Mouse (Mus musculus) bone marrow macrophage, adult 2 months (primary cell): Measurements from ENCODE around the gene Pnrc1. TPM values are rescaled to one million over a fixed set of nuclear protein-coding genes. Genes with fewer than 3 reads are reported as not detected.

Experiments
- H3K27ac ChIP-seq: 2 replicates; pipeline ENCODE4 v1.5.1; 2012; ENCODE audit warnings: low read depth, low read length; ENCODE audit not compliant: insufficient read depth
- H3K4me1 ChIP-seq: 2 replicates; pipeline ENCODE4 v1.6.1; 2012; ENCODE audit warnings: low read length; ENCODE audit not compliant: control insufficient read depth, insufficient read depth
- H3K4me3 ChIP-seq: 2 replicates; pipeline ENCODE4 v1.5.1; 2012; ENCODE audit warnings: mild to moderate bottlenecking, low read length, moderate library complexity; ENCODE audit not compliant: insufficient read depth
- CTCF ChIP-seq: IDR thresholded peaks from 2 replicates; pipeline ENCODE4 v1.5.1; 2012; ENCODE audit warnings: low read depth, mild to moderate bottlenecking, low read length, moderate library complexity
- POLR2A ChIP-seq: IDR thresholded peaks from 2 replicates; pipeline ENCODE4 v1.6.1; 2012; ENCODE audit warnings: mild to moderate bottlenecking, low read depth, low read length, borderline replicate concordance
- polyA plus RNA-seq: library from polyadenylated mRNA; stranded (reverse); fragments of >200 nt; gene quantifications from 2 replicates; pipeline ENCODE4 v1.2.4, GENCODE M21; 2012; ENCODE audit not compliant: missing spikeins, insufficient read depth, insufficient read length

Gene Pnrc1
- polyA plus RNA-seq, 1 experiment: 138 TPM

- Histone ChIP-seq H3K4me3 (no peak overlapping the region), H3K4me1 (no peaks in the 10 kb centered on the region), H3K27ac (no peak overlapping the region)
- TF ChIP-seq CTCF (no peak), POLR2A (no peak)
These were observed 68.1 kb downstream of the Pnrc1 start for GRCm38 (mm10) chr4:33221847-33222246.

DNA sequence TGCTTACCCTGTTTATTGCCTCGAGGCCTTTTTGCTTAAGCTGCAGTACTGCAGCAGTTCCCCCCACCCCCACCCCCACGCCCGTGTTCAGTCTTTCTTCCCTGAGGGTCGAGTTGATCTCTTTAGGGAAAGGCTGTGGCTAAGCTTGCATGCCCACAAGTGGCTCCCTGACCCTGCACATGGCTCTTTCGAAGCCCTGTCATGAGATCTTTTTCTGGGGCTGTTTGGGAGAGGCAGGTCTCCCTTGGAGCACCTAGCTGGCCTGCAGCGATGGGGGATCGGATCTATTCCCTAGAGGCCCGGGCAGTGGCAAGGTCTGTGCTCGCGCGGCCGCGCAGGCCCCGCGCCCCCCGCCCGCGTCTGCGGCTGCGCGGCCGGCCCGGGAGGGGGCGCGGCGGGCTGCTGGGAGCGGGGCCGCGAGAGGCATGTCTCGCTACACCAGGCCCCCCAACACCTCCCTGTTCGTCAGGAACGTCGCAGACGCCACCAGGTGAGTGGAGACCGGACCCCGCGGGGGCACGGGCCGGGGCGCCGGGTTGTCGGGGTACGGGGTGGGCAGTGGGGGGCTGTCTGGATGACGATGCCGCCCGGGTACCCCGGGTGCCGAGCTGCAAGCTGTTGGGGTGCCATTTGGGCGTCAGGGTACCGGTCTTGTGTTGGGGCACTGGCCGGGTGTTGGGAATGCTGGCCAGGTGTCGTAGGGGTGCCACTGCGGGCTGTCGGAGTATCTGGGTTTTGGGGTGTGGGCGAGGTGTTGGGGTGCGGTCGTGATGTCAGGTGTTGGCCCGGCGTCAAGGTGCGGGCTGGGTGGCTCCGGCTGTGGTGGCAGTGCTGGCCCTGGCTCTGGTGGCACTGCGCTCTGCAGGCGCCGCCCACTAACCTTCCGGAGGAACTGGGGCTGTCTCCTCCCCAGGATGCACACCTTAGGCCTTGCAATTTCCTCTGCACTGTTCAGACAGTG, 80.8 kb downstream of the Pnrc1 start, which contains the start of gene Srsf12:
Srsf12 (plus strand) TSS at position 111 of the 961 bp plus-strand sequence.
- H3K27ac ChIP-seq: no peak within 1 kb of the TSS
- TF ChIP-seq POLR2A (no peak), CTCF (no peak)
- no peaks in the 10 kb centered on the region for H3K4me1 ChIP-seq
- H3K4me3 ChIP-seq: peak within 1 kb of the TSS; percentile 27

DNA sequence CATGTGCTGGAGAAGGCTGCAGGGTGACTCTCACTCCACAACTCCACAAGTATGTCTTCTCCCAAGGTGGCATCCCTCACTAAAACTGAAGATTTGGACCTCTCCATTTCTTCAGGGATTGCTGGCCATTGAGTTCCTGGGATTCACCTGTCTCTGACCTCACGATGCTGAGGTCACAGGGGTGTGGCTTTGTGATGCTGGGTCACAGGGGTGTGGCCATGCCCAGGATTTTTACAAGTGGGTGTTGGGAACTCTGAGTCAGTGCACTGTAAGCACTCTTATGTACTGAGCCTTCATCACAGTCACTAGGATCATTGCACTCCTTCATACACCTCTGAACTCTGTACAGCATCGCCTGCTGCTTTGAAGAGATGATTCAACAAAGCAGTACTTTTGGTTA, 82.4 kb downstream of the Pnrc1 start:
- Histone ChIP-seq H3K4me1 (no peaks in the 10 kb centered on the region), H3K4me3 (no peak overlapping the region), H3K27ac (no peak overlapping the region)
- TF ChIP-seq POLR2A: no peak
- no peak for TF ChIP-seq CTCF

DNA sequence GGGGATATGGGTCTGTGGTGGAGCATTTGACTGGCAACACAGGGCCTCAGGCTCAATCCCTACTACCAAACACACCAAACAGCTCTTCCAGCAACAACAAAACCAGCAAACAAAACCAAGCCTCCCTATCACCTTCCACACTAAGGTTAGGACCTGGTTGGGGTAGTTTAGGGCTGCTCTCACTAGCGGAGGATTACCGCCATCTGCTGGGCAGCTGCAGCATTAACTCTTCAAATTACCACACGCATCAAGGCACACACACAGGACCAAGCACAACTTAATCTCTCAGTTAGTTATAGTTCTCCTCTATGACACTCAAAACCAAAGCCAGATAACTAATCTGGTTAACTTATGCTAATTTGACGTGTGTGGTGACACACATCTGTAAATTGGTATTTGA, 85.3 kb downstream of the Pnrc1 start:
- TF ChIP-seq CTCF (peak; percentile 82), POLR2A (no peak)
- Histone ChIP-seq H3K27ac (no peak overlapping the region), H3K4me3 (no peak overlapping the region), H3K4me1 (no peaks in the 10 kb centered on the region)

- no peak overlapping the region for H3K4me3 ChIP-seq
- no peak for TF ChIP-seq POLR2A
- no peak for TF ChIP-seq CTCF
- H3K27ac ChIP-seq: no peak overlapping the region
- H3K4me1 ChIP-seq: peaks cover 4% of the 10 kb centered on the region; the same call in 1 of the 2 replicates
These were observed 91.8 kb downstream of the Pnrc1 start for GRCm38 (mm10) chr4:33198117-33198516.

Other genes with a start within 250 kb of the Pnrc1 start
- 0.31 TPM in 1 of 2 replicates, not detected in the other for gene Gabrr2, start 227.2 kb downstream of the Pnrc1 start, polyA plus RNA-seq
- gene Gabrr1, start 157.6 kb downstream of the Pnrc1 start, polyA plus RNA-seq: not detected in 2 replicates
- not detected in 2 replicates for gene Pm20d2, start 100.4 kb downstream of the Pnrc1 start, polyA plus RNA-seq
- gene Srsf12, start 81.2 kb downstream of the Pnrc1 start, polyA plus RNA-seq: not detected in 2 replicates
- 17.9 and 19.4 TPM in 2 replicates for gene Rngtt, start 20.1 kb upstream of the Pnrc1 start, polyA plus RNA-seq